Comparison of ENCODE assay signal across 8 mouse cellular contexts in genomic region chr10:71284511-71285125, GRCm38 (mm10). TPM values are rescaled to one million over a fixed set of nuclear protein-coding genes. Genes with fewer than 3 reads are reported as not detected.
A peak's percentile ranks its signal among the peaks of the same experiment; 100 is the strongest.
DNase-seq lines count a peak whose midpoint lies in the region; ATAC-seq and TF ChIP-seq lines count a peak whose summit lies in the region.

No protein-coding gene starts in this region.

- no peaks in the 10 kb centered on the region for H3K9me3 ChIP-seq in kidney, postnatal 0 days (replicated peaks; ENCODE audit: low read length)
- no peaks in the 10 kb centered on the region for H3K9me3 ChIP-seq in midbrain, embryonic 14.5 days (ENCODE audit: control insufficient read depth, low read length)

- peak overlapping the region; percentile 85 for H3K9ac ChIP-seq in kidney, postnatal 0 days (ENCODE audit: low read depth, low read length)
- peak overlapping the region; percentile 99 for H3K9ac ChIP-seq in midbrain, embryonic 14.5 days (replicated peaks; ENCODE audit: low read length)

- H3K36me3 ChIP-seq in kidney, postnatal 0 days (ENCODE audit: insufficient read depth, low read length), result no peaks in the 10 kb centered on the region
- peaks cover 5% of the 10 kb centered on the region for H3K36me3 ChIP-seq in midbrain, embryonic 14.5 days (ENCODE audit: control insufficient read depth, insufficient read depth, low read length)

- peak overlapping the region; percentile 93 for H3K4me3 ChIP-seq in kidney, postnatal 0 days (replicated peaks; ENCODE audit: low read depth, low read length)
- H3K4me3 ChIP-seq in midbrain, embryonic 14.5 days (replicated peaks; ENCODE audit: low read depth, low read length), result peak overlapping the region; percentile 99

- 0 out of 2 replicates have a peak overlapping the region, but pooled peaks have one; percentile 10 for H3K27ac ChIP-seq in kidney, postnatal 0 days
- peak overlapping the region; percentile 90 for H3K27ac ChIP-seq in midbrain, embryonic 14.5 days (replicated peaks; ENCODE audit: low read depth, low read length)

- H3K4me1 ChIP-seq in kidney, postnatal 0 days (replicated peaks; ENCODE audit: insufficient read depth, low read length), result no peaks in the 10 kb centered on the region; the same call in 1 of the 2 replicates
- H3K4me1 ChIP-seq in midbrain, embryonic 14.5 days (ENCODE audit: control insufficient read depth, insufficient read depth, low read length), result peaks cover 37% of the 10 kb centered on the region

- TF ChIP-seq CTCF in kidney, postnatal 0 days (IDR thresholded peaks at IDR 0.05; ENCODE audit: low read depth), result no peak

- no peaks in the 10 kb centered on the region for H3K27me3 ChIP-seq in kidney, postnatal 0 days (ENCODE audit: insufficient read depth, low read length)
- H3K27me3 ChIP-seq in midbrain, embryonic 14.5 days (ENCODE audit: control insufficient read depth, insufficient read depth, low read length), result no peaks in the 10 kb centered on the region

- under 1% methylated on average over 41 of the region's 41 CpGs for whole genome bisulfite sequencing in kidney, postnatal 0 days
- under 1% methylated on average over 41 of the region's 41 CpGs for WGBS in midbrain, embryonic 14.5 days

- peak; percentile 22 for ATAC-seq in frontal cortex, adult (ENCODE audit: low TSS enrichment)
- peak; percentile 40 for ATAC-seq in common myeloid progenitor, adult 5-6 weeks (replicated peaks; ENCODE audit: low read depth, poor library complexity, severe bottlenecking)
- peak; percentile 81 for ATAC-seq in kidney, postnatal 0 days (replicated peaks; ENCODE audit: low FRiP score, low read depth)
- peak; percentile 81 for ATAC-seq in midbrain, embryonic 14.5 days (ENCODE audit: low FRiP score, low TSS enrichment)

- peak overlapping the region; percentile 78 for H3K4me2 ChIP-seq in kidney, postnatal 0 days (ENCODE audit: low read length)
- peak overlapping the region; percentile 59 for H3K4me2 ChIP-seq in midbrain, embryonic 14.5 days (ENCODE audit: low read length)

- no peak for DNase-seq in frontal cortex, postnatal 36 days (ENCODE audit: low spot score in 2 of 2)
- DNase-seq in 3T3-L1 (ENCODE audit: low read depth, low spot score), result peak; percentile 36
- peak; percentile 69 for DNase-seq in gastrocnemius, postnatal 25 days
- DNase-seq in kidney, postnatal 0 days (ENCODE audit: low spot score), result no peak
- peak; percentile 70 for DNase-seq in midbrain, embryonic 14.5 days
- no peak for DNase-seq in layer of hippocampus, adult 9-11 months

RNA-seq across cellular contexts. Expression of gene Ube2d1, which starts 0.4 kb away (rescaled TPM):
- 9.8 and 15.0 TPM in 2 replicates for total RNA-seq in common myeloid progenitor, adult 5-6 weeks (2017)
- 100 to 1,000 TPM; 144 to 173 TPM for total RNA-seq in gastrocnemius, postnatal 25 days (2021)
- 56.4 and 58.0 TPM in 2 replicates for polyA plus RNA-seq in kidney, postnatal 0 days (2015; fragmentation: Nextera tagmentation; extraction: Ambion mirVana)
- polyA plus RNA-seq in midbrain, embryonic 14.5 days (2014; fragmentation: Nextera tagmentation; extraction: Ambion mirVana), result 246 and 254 TPM in 2 replicates

RNA-seq across cellular contexts. Expression of gene Tfam, which starts 46.5 kb away (rescaled TPM):
- 147 and 154 TPM in 2 replicates for total RNA-seq in common myeloid progenitor, adult 5-6 weeks (2017)
- total RNA-seq in gastrocnemius, postnatal 25 days (2021), result 10 to 100 TPM; 50.1 to 50.8 TPM
- polyA plus RNA-seq in kidney, postnatal 0 days (2015; fragmentation: Nextera tagmentation; extraction: Ambion mirVana), result 75.2 and 77.9 TPM in 2 replicates
- polyA plus RNA-seq in midbrain, embryonic 14.5 days (2014; fragmentation: Nextera tagmentation; extraction: Ambion mirVana), result 38.5 and 50.1 TPM in 2 replicates

Comparison
In these comparisons a context has a peak if more than half of its experiments do, and no peak if none do; other contexts are left out.
1. ATAC-seq: peak in every context shown above with its lines; median percentile 81 in kidney, postnatal 0 days; 81 in midbrain, embryonic 14.5 days; 40 in common myeloid progenitor, adult 5-6 weeks; 22 in frontal cortex, adult.
2. DNase-seq: peak in 3T3-L1 (single experiment), gastrocnemius, postnatal 25 days (single experiment) and midbrain, embryonic 14.5 days (single experiment); none in frontal cortex, postnatal 36 days (0 of 2), kidney, postnatal 0 days (single experiment) and layer of hippocampus, adult 9-11 months (single experiment).